Mouse (Mus musculus) CD4-positive helper T cell, adult 2 months (primary cell): ENCODE measurements around the gene Gm28490.
"Not testable (repeated sequence)": the region's sequence is repeated elsewhere in the genome, so short reads cannot be mapped to it uniquely, and the experiment has no call there.

ENCODE experiments used
- DNase-seq: peaks from one replicate; pipeline ENCODE4 v3.0.0-alpha.2; 2012; ENCODE audit warnings: low read depth, missing footprints, low spot score

Gene Gm28490

DNA sequence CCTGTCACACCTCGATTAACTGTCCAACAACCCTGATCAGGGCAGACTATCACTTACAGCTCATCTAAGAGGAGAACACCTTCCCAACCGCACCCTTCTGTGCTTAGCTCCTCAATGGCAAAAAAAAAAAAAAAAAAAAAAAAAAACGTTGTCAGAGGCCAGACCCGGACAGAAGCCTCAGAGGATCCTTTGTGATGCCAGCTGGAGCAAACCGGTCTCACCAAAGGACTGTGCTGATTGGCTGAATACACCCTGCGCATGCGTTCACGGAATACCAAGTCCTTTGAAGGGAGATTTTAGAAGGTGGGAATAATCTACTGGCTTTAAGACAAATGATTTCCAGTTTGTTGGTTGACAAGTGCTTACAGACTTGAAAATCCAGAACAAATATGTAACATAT lies at the start of gene Gm28490:
TSS of gene Gm28490 (minus strand) at position 101 of the 400 bp plus-strand sequence.
- DNase-seq = not testable (repeated sequence)
